Mouse (Mus musculus): Measurements from ENCODE around the gene Map3k14. TPM values are rescaled to one million over a fixed set of nuclear protein-coding genes. Genes with fewer than 3 reads are reported as not detected.
"Not testable (repeated sequence)": the region's sequence is repeated elsewhere in the genome, so short reads cannot be mapped to it uniquely, and the experiment has no call there.

Map3k14 gene
- polyA plus RNA-seq, 1 experiment, result not detected

DNA sequence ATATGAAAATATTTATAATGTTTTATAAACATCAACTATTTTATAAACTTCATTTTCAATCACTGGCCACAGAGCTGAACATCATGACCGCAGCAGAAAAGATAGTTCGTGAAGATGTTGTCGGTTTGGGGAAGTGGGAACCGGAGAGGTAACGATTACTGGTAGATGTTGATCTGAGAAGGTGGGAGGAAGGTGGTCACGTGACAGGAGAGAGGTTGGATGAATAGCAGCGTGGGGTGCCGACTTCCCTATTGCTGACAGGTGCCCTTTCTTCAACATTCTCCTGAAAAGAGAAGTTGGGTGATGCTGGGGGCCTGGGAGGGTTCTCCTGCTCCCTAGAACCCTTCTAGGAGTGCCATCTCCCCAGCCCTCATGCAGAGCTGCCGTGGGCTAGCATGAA is 37.3 kb upstream of the Map3k14 start:
- no peak overlapping the region for H3K4me3 ChIP-seq (ENCODE audit: insufficient read depth, low read depth, low read length)
- TF ChIP-seq POLR2A (IDR thresholded peaks at IDR 0.05; ENCODE audit: insufficient read depth, low read depth, low read length) (no peak), CTCF (IDR thresholded peaks at IDR 0.05; ENCODE audit: insufficient read depth, low read depth, low read length) (no peak)
- WGBS, result 88% methylated on average over 9 of the region's 9 CpGs
- no peak overlapping the region for H3K27ac ChIP-seq (ENCODE audit: insufficient read depth, low read depth, low read length)
- no peaks in the 10 kb centered on the region for H3K4me1 ChIP-seq (ENCODE audit: control insufficient read depth, insufficient read depth, low read length)

DNA sequence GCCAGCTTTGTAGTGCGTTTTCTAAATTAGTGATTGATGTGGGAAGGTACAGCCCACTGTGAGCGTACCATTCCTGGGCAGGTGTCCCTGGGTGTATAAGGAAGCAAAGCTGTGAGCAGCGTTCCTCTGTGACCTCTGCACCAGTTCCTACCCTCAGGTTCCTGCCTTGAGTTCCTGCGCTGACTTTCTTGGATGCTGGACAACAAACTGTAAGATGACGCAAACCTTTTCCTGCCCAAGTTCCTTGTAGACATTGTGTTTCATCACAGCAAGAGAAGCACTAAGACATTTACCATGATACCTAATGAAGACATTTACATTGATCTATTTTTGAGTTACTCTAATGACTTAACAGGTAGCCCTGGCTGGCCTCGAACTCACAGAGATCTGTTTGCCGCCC is 27.5 kb upstream of the Map3k14 start:
- Histone ChIP-seq H3K4me1 (ENCODE audit: control insufficient read depth, insufficient read depth, low read length) (peaks cover 2% of the 10 kb centered on the region; the same call in 1 of the 2 replicates), H3K4me3 (ENCODE audit: insufficient read depth, low read depth, low read length) (no peak overlapping the region), H3K27ac (ENCODE audit: insufficient read depth, low read depth, low read length) (no peak overlapping the region)
- TF ChIP-seq CTCF (IDR thresholded peaks at IDR 0.05; ENCODE audit: insufficient read depth, low read depth, low read length) (no peak), POLR2A (IDR thresholded peaks at IDR 0.05; ENCODE audit: insufficient read depth, low read depth, low read length) (no peak)
- WGBS, result 93% methylated on average over 7 of the region's 7 CpGs

DNA sequence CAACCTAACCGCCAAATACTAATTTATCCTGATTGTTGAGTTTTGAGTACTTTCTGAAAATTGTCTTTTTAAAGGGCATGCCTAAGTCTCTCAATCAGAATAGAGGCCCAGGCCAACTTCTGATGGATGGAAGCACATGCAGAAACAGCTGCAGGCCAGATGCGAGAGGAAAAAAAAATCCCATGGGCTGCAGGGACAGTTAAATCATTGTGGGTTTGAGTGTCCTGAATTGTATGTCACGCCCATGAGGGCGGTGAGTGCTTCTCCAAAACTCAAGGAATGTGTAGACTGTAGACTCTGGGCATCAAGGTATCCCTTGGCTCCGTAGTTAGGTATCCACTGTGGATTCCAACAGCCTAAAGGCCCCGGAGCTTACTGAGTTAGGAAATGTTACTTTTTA is 26.8 kb upstream of the Map3k14 start:
- peaks cover 2% of the 10 kb centered on the region; the same call in 1 of the 2 replicates for H3K4me1 ChIP-seq (ENCODE audit: control insufficient read depth, insufficient read depth, low read length)
- WGBS, result 95% methylated on average over 6 of the region's 6 CpGs
- H3K27ac ChIP-seq (ENCODE audit: insufficient read depth, low read depth, low read length), result no peak overlapping the region
- H3K4me3 ChIP-seq (ENCODE audit: insufficient read depth, low read depth, low read length), result no peak overlapping the region
- no peak for TF ChIP-seq POLR2A (IDR thresholded peaks at IDR 0.05; ENCODE audit: insufficient read depth, low read depth, low read length)
- TF ChIP-seq CTCF (IDR thresholded peaks at IDR 0.05; ENCODE audit: insufficient read depth, low read depth, low read length), result no peak

DNA sequence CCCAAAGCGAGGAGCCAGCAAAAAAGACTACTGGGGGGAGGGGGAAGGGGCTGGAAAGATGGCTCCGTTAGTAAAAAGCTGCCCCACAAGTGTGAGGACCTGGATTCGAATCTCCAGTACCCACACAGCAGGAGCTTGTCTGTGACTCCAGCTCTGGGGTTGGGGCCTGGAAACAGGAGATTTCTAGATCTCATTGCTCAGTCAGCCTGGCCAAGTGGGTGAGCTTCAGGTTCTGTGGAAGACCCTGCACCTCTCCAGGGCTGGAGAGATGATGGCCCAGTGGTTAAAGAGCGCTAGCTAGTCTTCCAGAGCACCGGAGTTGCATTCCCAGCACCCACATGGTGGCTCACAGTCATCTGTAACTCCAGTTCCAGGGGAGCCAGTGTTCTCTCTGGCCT is 25.6 kb upstream of the Map3k14 start:
- H3K4me1 ChIP-seq (ENCODE audit: control insufficient read depth, insufficient read depth, low read length), result peaks cover 2% of the 10 kb centered on the region; the same call in 1 of the 2 replicates
- no peak for TF ChIP-seq CTCF (IDR thresholded peaks at IDR 0.05; ENCODE audit: insufficient read depth, low read depth, low read length)
- TF ChIP-seq POLR2A (IDR thresholded peaks at IDR 0.05; ENCODE audit: insufficient read depth, low read depth, low read length), result no peak
- no peak overlapping the region for H3K27ac ChIP-seq (ENCODE audit: insufficient read depth, low read depth, low read length)
- no peak overlapping the region for H3K4me3 ChIP-seq (ENCODE audit: insufficient read depth, low read depth, low read length)
- 67% methylated on average over 5 of the region's 5 CpGs for WGBS

DNA sequence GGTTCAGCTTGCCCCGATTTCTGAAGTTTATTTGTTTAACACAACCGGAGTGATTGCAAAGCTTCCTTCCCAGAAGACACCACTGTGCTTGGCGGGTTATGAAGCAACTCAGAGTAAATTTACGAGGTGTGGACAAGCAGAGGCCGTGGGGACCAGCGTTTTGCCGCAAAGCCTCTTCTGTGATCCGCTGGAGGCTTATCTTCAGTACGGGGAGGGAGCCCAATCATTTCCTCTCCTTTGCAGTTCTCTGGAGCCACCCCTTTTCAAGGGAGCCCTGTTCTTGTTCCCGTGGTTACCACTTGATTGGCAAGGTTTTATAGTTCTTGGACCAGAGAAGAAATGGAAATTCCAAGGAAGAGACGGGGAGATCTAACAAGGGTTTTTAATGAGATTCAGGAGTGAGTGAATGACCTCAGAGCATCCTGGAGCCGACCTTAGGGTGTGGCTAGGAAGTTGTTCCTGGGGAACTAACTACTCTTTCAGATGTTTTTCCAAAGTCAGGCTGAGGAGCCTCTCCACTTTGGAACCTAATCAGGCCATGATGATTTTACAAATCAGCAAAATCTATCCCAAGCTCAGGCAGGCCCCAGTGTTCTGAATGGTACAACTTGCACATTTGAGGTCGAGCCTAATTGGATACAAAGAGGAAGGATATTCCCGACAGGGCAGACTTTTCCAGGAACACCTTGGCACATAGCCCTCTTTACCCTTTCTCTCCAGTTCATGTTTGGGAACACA is 25.0 kb upstream of the Map3k14 start:
- 22% methylated on average over 14 of the region's 14 CpGs for WGBS
- TF ChIP-seq CTCF (IDR thresholded peaks at IDR 0.05; ENCODE audit: insufficient read depth, low read depth, low read length), result no peak
- no peak for TF ChIP-seq POLR2A (IDR thresholded peaks at IDR 0.05; ENCODE audit: insufficient read depth, low read depth, low read length)
- H3K4me3 ChIP-seq (ENCODE audit: insufficient read depth, low read depth, low read length), result no peak overlapping the region
- no peak overlapping the region for H3K27ac ChIP-seq (ENCODE audit: insufficient read depth, low read depth, low read length)
- H3K4me1 ChIP-seq (ENCODE audit: control insufficient read depth, insufficient read depth, low read length), result peaks cover 2% of the 10 kb centered on the region; the same call in 1 of the 2 replicates

DNA sequence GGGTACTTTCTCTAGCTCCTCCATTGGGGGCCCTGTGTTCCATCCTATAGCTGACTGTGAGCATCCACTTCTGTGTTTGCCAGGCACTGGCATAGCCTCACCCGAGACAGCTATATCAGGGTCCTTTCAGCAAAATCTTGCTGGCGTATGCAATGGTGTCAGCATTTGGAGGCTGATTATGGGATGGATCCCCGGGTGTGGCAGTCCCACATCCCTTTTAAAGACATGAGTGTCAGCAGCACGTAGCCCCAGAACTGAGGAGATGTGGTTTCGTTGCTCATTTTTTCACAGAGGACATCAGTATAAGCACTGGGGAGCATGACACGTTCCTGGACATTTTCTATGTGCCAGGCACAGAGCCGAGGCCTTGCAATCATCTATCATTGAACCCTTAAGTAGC is 23.6 kb upstream of the Map3k14 start:
- not testable (repeated sequence) for H3K4me3 ChIP-seq (ENCODE audit: insufficient read depth, low read depth, low read length); H3K4me1 ChIP-seq (ENCODE audit: control insufficient read depth, insufficient read depth, low read length); H3K27ac ChIP-seq (ENCODE audit: insufficient read depth, low read depth, low read length)
- WGBS, result 93% methylated on average over 7 of the region's 7 CpGs

DNA sequence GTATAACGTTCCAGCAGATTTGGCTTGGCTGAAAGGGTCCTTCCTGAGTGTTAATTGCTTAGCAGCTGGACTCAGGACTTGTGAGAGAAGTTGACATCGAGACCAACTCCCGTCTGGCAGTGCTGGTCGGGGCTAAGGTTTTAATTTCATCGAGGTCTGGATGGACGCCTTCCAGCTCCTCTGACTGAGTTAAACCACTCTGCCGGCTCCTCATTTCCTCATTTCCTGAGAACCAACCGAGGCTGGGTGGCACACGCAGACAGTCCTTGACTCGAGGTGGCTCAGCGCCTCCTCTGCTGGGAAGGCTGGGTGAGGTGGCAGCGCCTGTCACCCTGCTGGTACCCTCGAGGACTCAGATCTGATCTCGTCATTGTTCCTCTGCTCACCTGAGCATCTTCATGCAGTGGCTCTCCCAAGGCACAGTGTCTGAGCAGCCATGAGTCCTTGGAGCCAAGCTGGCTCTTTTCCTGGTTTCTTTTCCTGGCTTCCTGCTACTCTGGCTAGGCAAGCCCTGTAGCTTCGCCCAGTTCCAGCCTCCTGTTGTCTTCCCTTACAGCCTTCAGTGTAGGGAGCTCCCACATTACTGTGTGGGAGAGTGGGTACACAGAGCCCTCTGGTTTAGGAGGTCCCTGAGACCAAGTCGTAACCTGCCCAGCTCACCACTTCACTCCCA is 21.2 kb upstream of the Map3k14 start:
- no peak overlapping the region for H3K4me3 ChIP-seq (ENCODE audit: insufficient read depth, low read depth, low read length)
- WGBS, result 65% methylated on average over 16 of the region's 16 CpGs
- H3K27ac ChIP-seq (ENCODE audit: insufficient read depth, low read depth, low read length), result no peak overlapping the region
- peaks cover 6% of the 10 kb centered on the region for H3K4me1 ChIP-seq (ENCODE audit: control insufficient read depth, insufficient read depth, low read length)
- TF ChIP-seq CTCF (IDR thresholded peaks at IDR 0.05; ENCODE audit: insufficient read depth, low read depth, low read length), result no peak
- no peak for TF ChIP-seq POLR2A (IDR thresholded peaks at IDR 0.05; ENCODE audit: insufficient read depth, low read depth, low read length)

DNA sequence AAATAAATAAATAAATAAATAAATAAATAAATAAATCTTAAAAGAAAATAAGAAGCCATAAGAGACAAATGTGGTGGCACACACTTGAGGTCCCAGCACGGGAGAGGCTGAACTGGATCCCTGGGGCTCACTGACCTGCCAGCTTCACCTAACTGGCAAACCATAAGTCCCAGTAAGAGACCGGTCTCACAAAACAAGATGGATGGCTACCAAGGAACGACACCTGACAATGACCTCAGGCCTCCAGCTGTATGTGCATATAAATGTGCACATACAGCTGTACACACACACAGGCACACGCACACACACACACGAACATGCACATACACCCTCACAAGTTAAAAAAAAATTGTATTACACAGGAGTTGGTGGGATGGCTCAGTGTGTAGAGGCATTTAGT is 19.6 kb upstream of the Map3k14 start:
- TF ChIP-seq POLR2A (IDR thresholded peaks at IDR 0.05; ENCODE audit: insufficient read depth, low read depth, low read length) (no peak), CTCF (IDR thresholded peaks at IDR 0.05; ENCODE audit: insufficient read depth, low read depth, low read length) (no peak)
- Histone ChIP-seq H3K4me3 (ENCODE audit: insufficient read depth, low read depth, low read length) (no peak overlapping the region), H3K27ac (ENCODE audit: insufficient read depth, low read depth, low read length) (no peak overlapping the region), H3K4me1 (ENCODE audit: control insufficient read depth, insufficient read depth, low read length) (peaks cover 4% of the 10 kb centered on the region; the same call in 1 of the 2 replicates)
- 97% methylated on average over 5 of the region's 5 CpGs for WGBS

DNA sequence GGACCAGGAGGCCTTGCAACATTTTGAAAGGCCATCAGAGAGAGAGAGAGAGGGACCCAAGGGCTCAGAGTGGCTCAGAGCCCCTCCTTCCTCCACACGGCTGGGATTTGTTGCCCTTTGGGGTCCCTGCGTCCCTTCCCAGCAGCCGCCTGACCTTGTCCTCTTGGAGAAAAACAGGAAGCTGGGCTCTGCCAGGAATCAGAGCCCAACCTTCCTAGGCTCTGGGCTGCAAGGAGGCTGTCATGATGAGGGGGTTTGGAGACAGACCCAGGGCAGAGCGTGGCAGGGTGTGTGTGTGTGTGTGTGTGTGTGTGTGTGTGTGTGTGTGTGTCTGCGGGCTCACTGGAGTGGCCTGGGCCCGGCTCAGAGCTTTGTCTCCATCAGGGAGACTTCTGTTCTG is 18.7 kb upstream of the Map3k14 start:
- no peak overlapping the region for H3K4me3 ChIP-seq (ENCODE audit: insufficient read depth, low read depth, low read length)
- peaks cover 4% of the 10 kb centered on the region; the same call in 1 of the 2 replicates for H3K4me1 ChIP-seq (ENCODE audit: control insufficient read depth, insufficient read depth, low read length)
- WGBS, result 61% methylated on average over 6 of the region's 6 CpGs
- H3K27ac ChIP-seq (ENCODE audit: insufficient read depth, low read depth, low read length), result no peak overlapping the region
- TF ChIP-seq CTCF (IDR thresholded peaks at IDR 0.05; ENCODE audit: insufficient read depth, low read depth, low read length) (no peak), POLR2A (IDR thresholded peaks at IDR 0.05; ENCODE audit: insufficient read depth, low read depth, low read length) (no peak)

All from olfactory bulb, adult 2 months (tissue).